Mouse (Mus musculus) hindbrain, embryonic 11.5 days (tissue): Measurements from ENCODE around the gene Tcp11l1. TPM values are rescaled to one million over a fixed set of nuclear protein-coding genes. Genes with fewer than 3 reads are reported as not detected.

Source experiments
- ATAC-seq: fragments of 200-750 bp; cut with Nextera tagmentation; 2 replicates; pipeline ENCODE4 v1.8.0; 2017; ENCODE audit warnings: mild to moderate bottlenecking, moderate TSS enrichment, moderate library complexity; ENCODE audit not compliant: low FRiP score
- DNase-seq: peaks from one replicate; pipeline ENCODE4 v3.0.0-alpha.2; 2015; ENCODE audit warnings: low spot score
- H3K27ac ChIP-seq: fragments of 300-500 bp; sonication (generic); 2 replicates; pipeline ENCODE4 v1.5.1; 2014; ENCODE audit warnings: mild to moderate bottlenecking, low read depth, low read length
- H3K27me3 ChIP-seq: fragments of 300-500 bp; sonication (generic); 2 replicates; pipeline ENCODE4 v1.6.1; 2014; ENCODE audit warnings: mild to moderate bottlenecking, low read length, moderate library complexity, mixed read lengths; ENCODE audit not compliant: control insufficient read depth, insufficient read depth
- H3K36me3 ChIP-seq: fragments of 300-500 bp; sonication (generic); 2 replicates; pipeline ENCODE4 v1.6.1; 2014; ENCODE audit warnings: mild to moderate bottlenecking, low read length, moderate library complexity, mixed read lengths; ENCODE audit not compliant: control insufficient read depth, insufficient read depth
- H3K4me1 ChIP-seq: fragments of 300-500 bp; sonication (generic); replicated peaks from 2 replicates; pipeline ENCODE4 v1.6.1; 2014; ENCODE audit warnings: low read length, mixed read lengths; ENCODE audit not compliant: control insufficient read depth, insufficient read depth
- H3K4me2 ChIP-seq: fragments of 300-500 bp; sonication (generic); replicated peaks from 2 replicates; pipeline ENCODE4 v1.6.1; 2014; ENCODE audit warnings: mild to moderate bottlenecking, low read depth, low read length
- H3K4me3 ChIP-seq: fragments of 300-500 bp; sonication (generic); 2 replicates; pipeline ENCODE4 v1.5.1; 2014; ENCODE audit warnings: low read depth, low read length
- H3K9ac ChIP-seq: fragments of 300-500 bp; sonication (generic); 2 replicates; pipeline ENCODE4 v1.6.1; 2014; ENCODE audit warnings: low read depth, low read length
- H3K9me3 ChIP-seq: fragments of 300-500 bp; sonication (generic); 2 replicates; pipeline ENCODE4 v1.6.1; 2016; ENCODE audit warnings: low read length; ENCODE audit not compliant: control insufficient read depth
- WGBS: fragments of 180-500 bp; shearing (Covaris S2); extraction: QIAGEN DNeasy Blood & Tissue Kit; methylation state at CpG from one replicate; pipeline ENCODE4 v1.1.7; 2014; 5-methylcytosine and 5-hydroxymethylcytosine counted together
- polyA plus RNA-seq: library from polyadenylated mRNA; unstranded; fragments of >200 nt; fragmentation: Nextera tagmentation; extraction: Ambion mirVana; gene quantifications from 2 replicates; pipeline ENCODE4 v1.2.1, GENCODE M21; 2014

Gene Tcp11l1
- polyA plus RNA-seq, 1 experiment from 2014 or later: 69.5 TPM

DNA sequence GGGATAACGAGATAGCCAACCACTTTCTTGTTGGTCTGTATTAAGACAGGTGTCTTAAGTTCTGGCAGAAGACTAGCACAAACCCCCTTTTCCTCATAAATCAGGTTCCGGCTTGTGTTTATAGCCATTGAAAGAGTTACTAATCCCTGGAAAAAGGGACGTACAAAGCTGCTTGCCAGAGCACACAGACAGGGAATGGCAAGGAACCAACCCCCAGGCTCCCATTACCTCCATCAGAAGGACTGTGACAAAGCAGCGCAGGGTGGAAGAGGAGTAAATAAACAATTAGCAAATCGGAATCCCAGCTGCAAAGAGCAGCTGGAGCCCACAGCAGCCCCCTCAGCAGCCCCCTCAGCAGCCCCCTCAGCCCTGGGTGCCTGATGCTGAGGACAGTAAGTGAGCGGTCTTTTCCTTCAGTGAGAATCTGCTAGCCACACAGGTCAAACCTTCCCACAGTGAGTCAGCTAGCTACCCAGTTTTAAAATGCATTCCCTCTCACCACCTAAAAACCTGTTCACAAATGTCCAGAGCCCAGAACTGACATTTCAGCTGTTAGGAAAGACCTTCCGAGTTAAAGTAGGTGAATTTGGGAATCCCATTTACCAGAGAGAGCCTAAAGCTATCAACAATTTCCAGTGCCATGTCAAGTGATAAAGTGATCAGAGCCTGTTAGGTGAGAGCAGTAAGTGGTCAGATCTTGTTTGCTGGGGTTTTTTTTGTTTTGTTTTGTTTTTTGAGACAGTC is 29.2 kb upstream of the Tcp11l1 start:
- H3K9ac ChIP-seq: no peak overlapping the region
- no peak overlapping the region for H3K27ac ChIP-seq
- H3K4me1 ChIP-seq: no peaks in the 10 kb centered on the region
- DNase-seq (peak; percentile 6), ATAC-seq (no peak)
- peaks cover 10% of the 10 kb centered on the region for H3K27me3 ChIP-seq
- no peak overlapping the region for H3K4me3 ChIP-seq
- no peaks in the 10 kb centered on the region for H3K9me3 ChIP-seq
- H3K4me2 ChIP-seq: no peak overlapping the region
- no peaks in the 10 kb centered on the region for H3K36me3 ChIP-seq
- 46% methylated on average over 7 of the region's 7 CpGs for WGBS

DNA sequence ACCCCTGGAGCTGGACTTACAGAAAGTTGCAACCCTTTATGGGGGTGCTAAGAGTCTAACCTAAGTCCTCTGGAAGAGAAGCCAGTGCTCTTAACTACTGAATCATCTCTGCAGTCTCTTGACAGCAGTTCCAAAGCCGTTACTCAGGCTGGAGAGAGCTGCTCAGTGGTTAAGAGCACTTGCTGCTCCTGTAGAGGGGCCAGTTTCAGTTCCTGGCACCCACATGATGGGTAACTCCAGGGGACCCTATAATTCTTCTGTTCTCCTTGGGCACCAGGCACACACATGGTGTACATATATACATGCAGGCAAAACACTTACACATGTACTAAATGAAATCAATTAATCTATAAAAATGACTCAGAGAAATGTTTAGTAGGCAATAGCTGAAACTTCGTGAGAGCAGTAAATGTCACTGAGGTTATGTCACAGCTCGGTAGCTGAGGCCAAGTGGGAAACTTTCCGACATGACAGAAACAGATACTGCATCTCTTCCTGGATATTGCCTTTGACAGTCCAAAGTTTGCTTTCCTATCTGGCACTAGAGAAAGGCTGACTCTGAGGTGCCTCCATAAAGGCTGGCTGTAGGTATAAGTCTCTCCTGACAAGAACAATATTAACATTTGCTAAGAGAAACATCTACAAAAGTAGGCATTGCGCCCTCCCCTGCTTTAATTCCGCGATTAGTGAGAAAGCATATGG is 28.4 kb upstream of the Tcp11l1 start:
- WGBS: 69% methylated on average over 7 of the region's 7 CpGs
- no peaks in the 10 kb centered on the region for H3K9me3 ChIP-seq
- DNase-seq: no peak
- no peak overlapping the region for H3K4me3 ChIP-seq
- H3K27ac ChIP-seq: no peak overlapping the region
- no peak overlapping the region for H3K9ac ChIP-seq
- ATAC-seq: no peak
- peaks cover 10% of the 10 kb centered on the region for H3K27me3 ChIP-seq
- no peak overlapping the region for H3K4me2 ChIP-seq
- H3K4me1 ChIP-seq: no peaks in the 10 kb centered on the region
- H3K36me3 ChIP-seq: no peaks in the 10 kb centered on the region

GRCm38 (mm10) chr2:104739691-104740090 is 27.7 kb upstream of the Tcp11l1 start:
- WGBS: 99% methylated on average over 2 of the region's 2 CpGs
- DNase-seq (no peak), ATAC-seq (no peak)
- Histone ChIP-seq H3K9me3 (no peaks in the 10 kb centered on the region), H3K4me3 (no peak overlapping the region), H3K9ac (no peak overlapping the region), H3K27ac (no peak overlapping the region), H3K4me2 (no peak overlapping the region), H3K27me3 (peaks cover 10% of the 10 kb centered on the region), H3K4me1 (no peaks in the 10 kb centered on the region), H3K36me3 (no peaks in the 10 kb centered on the region)

DNA sequence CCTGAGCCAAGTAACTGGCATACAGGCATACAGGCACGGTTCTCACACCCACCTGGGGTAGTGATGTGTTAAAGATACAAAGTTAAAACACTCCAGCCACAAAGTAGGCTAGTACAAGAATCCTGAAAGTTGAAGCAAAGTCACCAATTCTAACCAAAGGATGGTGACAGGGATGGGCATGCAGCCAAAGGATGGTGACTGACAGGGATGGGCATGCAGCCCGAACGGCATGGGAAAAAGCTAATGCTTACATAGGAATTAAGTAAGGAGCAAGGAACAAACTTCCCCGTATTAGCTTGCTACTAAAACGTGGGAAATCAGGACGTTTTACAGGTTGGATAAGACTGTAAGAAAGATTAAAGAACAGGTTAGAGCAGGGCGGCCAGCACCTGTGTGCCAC is 24.3 kb upstream of the Tcp11l1 start:
- Histone ChIP-seq H3K9ac (no peak overlapping the region), H3K27ac (no peak overlapping the region), H3K9me3 (no peaks in the 10 kb centered on the region), H3K4me2 (no peak overlapping the region), H3K4me3 (no peak overlapping the region), H3K36me3 (no peaks in the 10 kb centered on the region), H3K27me3 (0 out of 2 replicates have a peak, but pooled peaks cover 2% of the 10 kb centered on the region), H3K4me1 (no peaks in the 10 kb centered on the region)
- 81% methylated on average over 7 of the region's 7 CpGs for WGBS
- no peak for ATAC-seq
- DNase-seq: no peak

- H3K9ac ChIP-seq: no peak overlapping the region
- H3K4me2 ChIP-seq: no peak overlapping the region
- no peaks in the 10 kb centered on the region for H3K4me1 ChIP-seq
- no peak overlapping the region for H3K4me3 ChIP-seq
- no peaks in the 10 kb centered on the region for H3K27me3 ChIP-seq
- DNase-seq: no peak
- no peaks in the 10 kb centered on the region for H3K36me3 ChIP-seq
- no peak overlapping the region for H3K27ac ChIP-seq
- 68% methylated on average over 7 of the region's 7 CpGs for WGBS
- H3K9me3 ChIP-seq: no peaks in the 10 kb centered on the region
- ATAC-seq: no peak
These were observed 20.7 kb upstream of the Tcp11l1 start for GRCm38 (mm10) chr2:104732562-104733256.

- 89% methylated on average over 9 of the region's 9 CpGs for WGBS
- ATAC-seq (no peak), DNase-seq (no peak)
- Histone ChIP-seq H3K9ac (no peak overlapping the region), H3K27me3 (no peaks in the 10 kb centered on the region), H3K9me3 (no peaks in the 10 kb centered on the region), H3K4me1 (no peaks in the 10 kb centered on the region), H3K4me2 (no peak overlapping the region), H3K4me3 (no peak overlapping the region), H3K27ac (no peak overlapping the region), H3K36me3 (no peaks in the 10 kb centered on the region)
These were observed 20.1 kb upstream of the Tcp11l1 start for GRCm38 (mm10) chr2:104732033-104732444.

GRCm38 (mm10) chr2:104727369-104727768 is 15.4 kb upstream of the Tcp11l1 start:
- Histone ChIP-seq H3K27ac (no peak overlapping the region), H3K27me3 (no peaks in the 10 kb centered on the region), H3K9me3 (no peaks in the 10 kb centered on the region), H3K4me2 (no peak overlapping the region), H3K36me3 (no peaks in the 10 kb centered on the region), H3K4me1 (no peaks in the 10 kb centered on the region), H3K9ac (no peak overlapping the region), H3K4me3 (no peak overlapping the region)
- no peak for DNase-seq
- no peak for ATAC-seq
- WGBS: 95% methylated on average over 1 of the region's 1 CpGs

- no peak for DNase-seq
These were observed 10.1 kb upstream of the Tcp11l1 start for GRCm38 (mm10) chr2:104722021-104722420.

More at GRCm38 (mm10) chr2:104722021-104722420, 10.1 kb upstream of the Tcp11l1 start:
- H3K9me3 ChIP-seq: no peaks in the 10 kb centered on the region
- no peak overlapping the region for H3K4me2 ChIP-seq
- H3K9ac ChIP-seq: no peak overlapping the region
- no peaks in the 10 kb centered on the region for H3K4me1 ChIP-seq
- H3K4me3 ChIP-seq: no peak overlapping the region
- no peaks in the 10 kb centered on the region for H3K36me3 ChIP-seq
- whole genome bisulfite sequencing: 84% methylated on average over 3 of the region's 3 CpGs
- no peak overlapping the region for H3K27ac ChIP-seq
- H3K27me3 ChIP-seq: no peaks in the 10 kb centered on the region
- ATAC-seq: no peak
